Mouse (Mus musculus): ENCODE measurements around the gene Slc22a12. TPM values are rescaled to one million over a fixed set of nuclear protein-coding genes. Genes with fewer than 3 reads are reported as not detected.

Slc22a12 gene
- polyA plus RNA-seq, 1 experiment from 2014 or later: not detected

DNA sequence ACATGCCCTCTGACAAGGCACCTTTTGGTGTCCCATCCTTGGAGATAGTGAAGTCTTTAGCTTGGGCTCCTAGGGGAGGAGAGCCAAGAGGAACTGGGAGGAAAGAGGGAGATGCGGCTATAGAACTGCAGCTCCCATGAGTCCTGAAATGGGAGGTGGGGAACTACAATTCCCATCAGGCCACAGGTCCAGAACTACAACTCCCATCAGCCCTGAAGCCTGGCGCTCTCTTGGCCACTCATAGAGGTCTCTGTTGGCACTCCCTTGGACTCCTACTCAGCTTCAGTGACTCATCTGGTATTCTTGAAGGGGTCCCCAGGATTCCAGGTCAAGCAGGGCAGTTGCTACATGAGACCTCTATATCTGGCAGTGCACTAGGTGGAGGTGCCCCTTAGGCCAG, 23.3 kb downstream of the Slc22a12 start:
- Histone ChIP-seq H3K27ac (replicated peaks) (no peak overlapping the region), H3K9me3 (ENCODE audit: control insufficient read depth, low read length) (no peaks in the 10 kb centered on the region), H3K4me2 (replicated peaks; ENCODE audit: low read depth) (no peak overlapping the region), H3K4me1 (replicated peaks; ENCODE audit: control insufficient read depth, insufficient read depth) (no peaks in the 10 kb centered on the region), H3K9ac (ENCODE audit: low read length) (no peak overlapping the region), H3K36me3 (ENCODE audit: control insufficient read depth, insufficient read depth, low read length) (no peaks in the 10 kb centered on the region), H3K27me3 (ENCODE audit: control insufficient read depth, insufficient read depth, low read length) (no peaks in the 10 kb centered on the region), H3K4me3 (ENCODE audit: low read depth, low read length) (no peak overlapping the region)
- 56% methylated on average over 2 of the region's 2 CpGs for WGBS
- TF ChIP-seq CTCF (IDR thresholded peaks at IDR 0.05; ENCODE audit: low read depth) (no peak), EP300 (optimal IDR thresholded peaks at IDR 0.05) (no peak)
- ATAC-seq (ENCODE audit: low FRiP score, low TSS enrichment) (no peak), DNase-seq (ENCODE audit: low spot score) (no peak)

- no peak for DNase-seq (ENCODE audit: low spot score)
- H3K9ac ChIP-seq (ENCODE audit: low read length): no peak overlapping the region
- TF ChIP-seq CTCF (IDR thresholded peaks at IDR 0.05; ENCODE audit: low read depth) (no peak), EP300 (optimal IDR thresholded peaks at IDR 0.05) (no peak)
- ATAC-seq (ENCODE audit: low FRiP score, low TSS enrichment): no peak
- no peak overlapping the region for H3K27ac ChIP-seq (replicated peaks)
- 44% methylated on average over 5 of the region's 5 CpGs for WGBS
- H3K4me2 ChIP-seq (replicated peaks; ENCODE audit: low read depth): no peak overlapping the region
- no peaks in the 10 kb centered on the region for H3K27me3 ChIP-seq (ENCODE audit: control insufficient read depth, insufficient read depth, low read length)
- no peaks in the 10 kb centered on the region for H3K36me3 ChIP-seq (ENCODE audit: control insufficient read depth, insufficient read depth, low read length)
- H3K4me1 ChIP-seq (replicated peaks; ENCODE audit: control insufficient read depth, insufficient read depth): no peaks in the 10 kb centered on the region
- H3K4me3 ChIP-seq (ENCODE audit: low read depth, low read length): no peak overlapping the region
- no peaks in the 10 kb centered on the region for H3K9me3 ChIP-seq (ENCODE audit: control insufficient read depth, low read length)
Measured at GRCm38 (mm10) chr19:6518601-6519000, 24.2 kb downstream of the Slc22a12 start.

GRCm38 (mm10) chr19:6516153-6516552, 26.7 kb downstream of the Slc22a12 start:
- no peak for ATAC-seq (ENCODE audit: low FRiP score, low TSS enrichment)
- Histone ChIP-seq H3K9ac (ENCODE audit: low read length) (no peak overlapping the region), H3K27ac (replicated peaks) (no peak overlapping the region), H3K4me2 (replicated peaks; ENCODE audit: low read depth) (no peak overlapping the region), H3K4me1 (replicated peaks; ENCODE audit: control insufficient read depth, insufficient read depth) (no peaks in the 10 kb centered on the region), H3K4me3 (ENCODE audit: low read depth, low read length) (no peak overlapping the region), H3K9me3 (ENCODE audit: control insufficient read depth, low read length) (no peaks in the 10 kb centered on the region), H3K27me3 (ENCODE audit: control insufficient read depth, insufficient read depth, low read length) (peaks cover 2% of the 10 kb centered on the region; the same call in 1 of the 2 replicates), H3K36me3 (ENCODE audit: control insufficient read depth, insufficient read depth, low read length) (no peaks in the 10 kb centered on the region)
- no peak for TF ChIP-seq CTCF (IDR thresholded peaks at IDR 0.05; ENCODE audit: low read depth)
- no peak for TF ChIP-seq EP300 (optimal IDR thresholded peaks at IDR 0.05)
- no peak for DNase-seq (ENCODE audit: low spot score)
- WGBS: 59% methylated on average over 8 of the region's 8 CpGs

DNA sequence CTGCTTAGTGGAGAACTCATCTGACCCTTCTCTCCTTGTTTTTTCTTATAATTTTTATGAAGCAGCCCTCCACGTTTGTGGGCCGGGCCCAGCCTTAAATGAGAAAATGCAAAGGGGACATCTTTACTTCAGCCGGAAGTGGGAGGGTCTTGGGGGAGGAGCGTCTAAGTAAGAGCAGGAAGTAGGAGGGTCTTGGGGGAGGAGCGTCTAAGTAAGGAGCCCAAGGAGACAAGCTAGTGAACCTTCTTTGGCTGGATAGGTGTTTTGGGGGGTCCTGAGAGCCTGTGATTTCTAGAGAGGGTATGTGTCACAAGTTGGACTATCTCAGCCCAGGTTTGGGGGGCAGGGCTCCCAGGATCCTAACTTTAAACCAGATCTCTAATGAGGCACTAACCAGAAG, 27.4 kb downstream of the Slc22a12 start:
- Histone ChIP-seq H3K4me2 (replicated peaks; ENCODE audit: low read depth) (no peak overlapping the region), H3K4me3 (ENCODE audit: low read depth, low read length) (no peak overlapping the region), H3K27ac (replicated peaks) (no peak overlapping the region), H3K9me3 (ENCODE audit: control insufficient read depth, low read length) (no peaks in the 10 kb centered on the region), H3K27me3 (ENCODE audit: control insufficient read depth, insufficient read depth, low read length) (peaks cover 2% of the 10 kb centered on the region; the same call in 1 of the 2 replicates), H3K9ac (ENCODE audit: low read length) (no peak overlapping the region), H3K36me3 (ENCODE audit: control insufficient read depth, insufficient read depth, low read length) (no peaks in the 10 kb centered on the region), H3K4me1 (replicated peaks; ENCODE audit: control insufficient read depth, insufficient read depth) (no peaks in the 10 kb centered on the region)
- ATAC-seq (ENCODE audit: low FRiP score, low TSS enrichment) (no peak), DNase-seq (ENCODE audit: low spot score) (no peak)
- WGBS: 65% methylated on average over 5 of the region's 5 CpGs
- TF ChIP-seq CTCF (IDR thresholded peaks at IDR 0.05; ENCODE audit: low read depth): no peak
- TF ChIP-seq EP300 (optimal IDR thresholded peaks at IDR 0.05): no peak

- no peak for ATAC-seq (ENCODE audit: low FRiP score, low TSS enrichment)
- TF ChIP-seq EP300 (optimal IDR thresholded peaks at IDR 0.05) (no peak), CTCF (IDR thresholded peaks at IDR 0.05; ENCODE audit: low read depth) (no peak)
- Histone ChIP-seq H3K9ac (ENCODE audit: low read length) (no peak overlapping the region), H3K36me3 (ENCODE audit: control insufficient read depth, insufficient read depth, low read length) (no peaks in the 10 kb centered on the region), H3K4me2 (replicated peaks; ENCODE audit: low read depth) (no peak overlapping the region), H3K4me3 (ENCODE audit: low read depth, low read length) (no peak overlapping the region), H3K27ac (replicated peaks) (no peak overlapping the region), H3K4me1 (replicated peaks; ENCODE audit: control insufficient read depth, insufficient read depth) (no peaks in the 10 kb centered on the region), H3K9me3 (ENCODE audit: control insufficient read depth, low read length) (no peaks in the 10 kb centered on the region), H3K27me3 (ENCODE audit: control insufficient read depth, insufficient read depth, low read length) (peaks cover 2% of the 10 kb centered on the region; the same call in 1 of the 2 replicates)
- DNase-seq (ENCODE audit: low spot score): no peak
- 62% methylated on average over 6 of the region's 6 CpGs for WGBS
Measured at GRCm38 (mm10) chr19:6514940-6515339, 27.9 kb downstream of the Slc22a12 start.

GRCm38 (mm10) chr19:6513389-6514139, 29.3 kb downstream of the Slc22a12 start:
- ATAC-seq (ENCODE audit: low FRiP score, low TSS enrichment) (no peak), DNase-seq (ENCODE audit: low spot score) (no peak)
- H3K27ac ChIP-seq (replicated peaks): no peak overlapping the region
- H3K9me3 ChIP-seq (ENCODE audit: control insufficient read depth, low read length): no peaks in the 10 kb centered on the region
- no peak overlapping the region for H3K9ac ChIP-seq (ENCODE audit: low read length)
- WGBS: 12% methylated on average over 15 of the region's 15 CpGs
- H3K27me3 ChIP-seq (ENCODE audit: control insufficient read depth, insufficient read depth, low read length): peaks cover 2% of the 10 kb centered on the region; the same call in 1 of the 2 replicates
- TF ChIP-seq CTCF (IDR thresholded peaks at IDR 0.05; ENCODE audit: low read depth) (peak; percentile 36; the same call in 1 of the 2 replicates), EP300 (optimal IDR thresholded peaks at IDR 0.05) (no peak)
- H3K4me3 ChIP-seq (ENCODE audit: low read depth, low read length): no peak overlapping the region
- H3K4me2 ChIP-seq (replicated peaks; ENCODE audit: low read depth): no peak overlapping the region
- H3K36me3 ChIP-seq (ENCODE audit: control insufficient read depth, insufficient read depth, low read length): no peaks in the 10 kb centered on the region
- H3K4me1 ChIP-seq (replicated peaks; ENCODE audit: control insufficient read depth, insufficient read depth): no peaks in the 10 kb centered on the region
